Mouse (Mus musculus): Measurements from ENCODE around the gene Cyp2c23. TPM values are rescaled to one million over a fixed set of nuclear protein-coding genes. Genes with fewer than 3 reads are reported as not detected.

Gene Cyp2c23
- polyA plus RNA-seq, 1 experiment from 2014 or later: 0.56 TPM

DNA sequence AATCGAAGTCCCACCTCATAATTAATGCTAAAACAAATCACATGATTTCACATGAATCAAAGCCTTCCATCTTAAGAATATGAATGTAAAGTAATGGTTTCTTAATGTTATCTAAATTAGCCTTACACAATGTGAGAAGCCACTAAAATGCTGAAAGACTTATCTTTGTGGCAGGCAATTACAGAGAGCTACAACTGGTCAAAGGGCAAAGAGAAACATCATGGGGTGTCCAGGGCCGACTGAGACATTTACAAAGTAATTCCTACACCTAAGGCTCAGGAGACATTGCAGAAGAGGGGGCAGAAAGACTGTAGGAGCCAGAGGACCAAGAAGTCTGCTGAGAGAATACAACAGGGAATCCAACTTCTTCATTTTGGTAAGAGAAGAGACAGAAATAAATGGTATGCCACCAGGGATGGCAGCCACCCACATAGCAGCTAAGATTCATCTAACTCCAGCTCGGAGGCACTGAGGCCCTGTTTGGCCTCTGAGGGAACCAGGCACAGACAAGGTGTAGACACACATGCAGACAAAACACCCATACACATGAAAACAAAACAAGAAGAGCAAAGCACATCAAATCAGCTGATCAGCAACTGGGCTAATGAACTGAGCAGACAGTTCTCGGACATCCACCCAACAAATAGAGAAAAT, 26.3 kb upstream of the Cyp2c23 start:
- ATAC-seq: no peak
- WGBS: 78% methylated on average over 4 of the region's 4 CpGs

GRCm38 (mm10) chr19:44050388-44050787, 21.4 kb upstream of the Cyp2c23 start:
- Histone ChIP-seq H3K27ac (ENCODE audit: low read length) (no peak overlapping the region), H3K27me3 (replicated peaks; ENCODE audit: insufficient read depth, low read length) (no peaks in the 10 kb centered on the region), H3K4me3 (ENCODE audit: low read depth, low read length) (no peak overlapping the region), H3K4me1 (ENCODE audit: insufficient read depth, low read depth, low read length) (no peaks in the 10 kb centered on the region), H3K36me3 (ENCODE audit: insufficient read depth, low read length) (0 out of 2 replicates have a peak, but pooled peaks cover 9% of the 10 kb centered on the region), H3K4me2 (replicated peaks; ENCODE audit: low read depth, low read length) (no peak overlapping the region), H3K9ac (replicated peaks; ENCODE audit: low read depth) (no peak overlapping the region), H3K9me3 (ENCODE audit: low read length) (no peaks in the 10 kb centered on the region)
- TF ChIP-seq CTCF (IDR thresholded peaks at IDR 0.05) (no peak), EP300 (IDR thresholded peaks at IDR 0.05) (no peak)
- DNase-seq (ENCODE audit: low spot score) (no peak), ATAC-seq (no peak)
- WGBS: 58% methylated on average over 4 of the region's 4 CpGs

More for the DNA sequence above, 26.3 kb upstream of the Cyp2c23 start:
- H3K9me3 ChIP-seq (ENCODE audit: low read length): no peaks in the 10 kb centered on the region
- H3K4me3 ChIP-seq (ENCODE audit: low read depth, low read length): no peak overlapping the region
- H3K4me2 ChIP-seq (replicated peaks; ENCODE audit: low read depth, low read length): no peak overlapping the region
- no peaks in the 10 kb centered on the region for H3K4me1 ChIP-seq (ENCODE audit: insufficient read depth, low read depth, low read length)
- TF ChIP-seq CTCF (IDR thresholded peaks at IDR 0.05) (no peak), EP300 (IDR thresholded peaks at IDR 0.05) (no peak)
- H3K9ac ChIP-seq (replicated peaks; ENCODE audit: low read depth): no peak overlapping the region
- no peak overlapping the region for H3K27ac ChIP-seq (ENCODE audit: low read length)
- H3K36me3 ChIP-seq (ENCODE audit: insufficient read depth, low read length): 0 out of 2 replicates have a peak, but pooled peaks cover 9% of the 10 kb centered on the region
- no peaks in the 10 kb centered on the region for H3K27me3 ChIP-seq (replicated peaks; ENCODE audit: insufficient read depth, low read length)
- no peak for DNase-seq (ENCODE audit: low spot score)

DNA sequence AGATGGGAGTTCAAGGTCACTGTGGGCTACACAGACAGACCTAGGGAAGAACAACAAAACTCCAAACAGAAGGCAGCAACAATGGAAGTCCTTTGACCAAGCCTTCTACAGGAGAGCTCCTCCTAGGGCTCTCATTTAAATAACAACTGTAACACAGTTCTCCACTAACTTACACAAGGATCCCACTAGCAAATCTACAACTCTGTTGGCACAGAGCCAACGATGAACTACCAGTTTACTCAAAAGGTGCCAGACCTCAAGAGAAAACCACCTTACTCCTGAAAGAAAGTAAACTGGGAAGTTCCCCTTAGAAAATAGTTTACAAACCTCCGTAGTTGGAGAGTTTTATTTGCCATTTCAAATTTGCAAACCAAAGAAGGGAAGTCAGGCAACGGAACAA, 20.3 kb upstream of the Cyp2c23 start:
- TF ChIP-seq CTCF (IDR thresholded peaks at IDR 0.05): no peak
- TF ChIP-seq EP300 (IDR thresholded peaks at IDR 0.05): no peak
- Histone ChIP-seq H3K27me3 (replicated peaks; ENCODE audit: insufficient read depth, low read length) (no peaks in the 10 kb centered on the region), H3K4me3 (ENCODE audit: low read depth, low read length) (no peak overlapping the region), H3K4me2 (replicated peaks; ENCODE audit: low read depth, low read length) (no peak overlapping the region), H3K4me1 (ENCODE audit: insufficient read depth, low read depth, low read length) (no peaks in the 10 kb centered on the region), H3K27ac (ENCODE audit: low read length) (no peak overlapping the region), H3K36me3 (ENCODE audit: insufficient read depth, low read length) (0 out of 2 replicates have a peak, but pooled peaks cover 9% of the 10 kb centered on the region), H3K9me3 (ENCODE audit: low read length) (no peaks in the 10 kb centered on the region), H3K9ac (replicated peaks; ENCODE audit: low read depth) (no peak overlapping the region)
- no peak for ATAC-seq
- WGBS: 45% methylated on average over 3 of the region's 3 CpGs
- peak; percentile 31 for DNase-seq (ENCODE audit: low spot score)

DNA sequence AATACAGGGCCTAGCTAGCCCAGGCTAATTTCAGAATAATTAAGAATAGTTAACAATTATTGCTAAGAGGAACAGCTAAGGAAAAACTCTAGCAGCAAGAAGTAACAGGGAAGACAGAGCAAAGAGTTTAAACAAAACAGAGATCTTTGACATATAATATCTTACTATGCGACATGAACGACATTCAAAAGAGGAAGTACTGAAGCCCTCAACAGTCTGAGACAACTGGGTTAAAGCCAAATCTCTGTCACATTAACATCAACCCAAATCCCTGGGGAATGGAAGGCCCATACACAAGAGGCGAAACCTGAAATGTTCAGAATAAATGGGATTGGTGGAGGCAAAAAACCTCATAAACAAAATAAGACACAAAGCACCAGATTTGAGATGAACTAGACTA, 16.8 kb upstream of the Cyp2c23 start:
- no peak overlapping the region for H3K4me2 ChIP-seq (replicated peaks; ENCODE audit: low read depth, low read length)
- no peaks in the 10 kb centered on the region for H3K36me3 ChIP-seq (ENCODE audit: insufficient read depth, low read length)
- H3K9ac ChIP-seq (replicated peaks; ENCODE audit: low read depth): no peak overlapping the region
- H3K4me1 ChIP-seq (ENCODE audit: insufficient read depth, low read depth, low read length): no peaks in the 10 kb centered on the region
- no peaks in the 10 kb centered on the region for H3K27me3 ChIP-seq (replicated peaks; ENCODE audit: insufficient read depth, low read length)
- 59% methylated on average over 3 of the region's 3 CpGs for WGBS
- no peak for DNase-seq (ENCODE audit: low spot score)
- H3K9me3 ChIP-seq (ENCODE audit: low read length): no peaks in the 10 kb centered on the region
- TF ChIP-seq CTCF (IDR thresholded peaks at IDR 0.05) (no peak), EP300 (IDR thresholded peaks at IDR 0.05) (no peak)
- H3K4me3 ChIP-seq (ENCODE audit: low read depth, low read length): no peak overlapping the region
- no peak overlapping the region for H3K27ac ChIP-seq (ENCODE audit: low read length)
- ATAC-seq: no peak

- Histone ChIP-seq H3K9ac (replicated peaks; ENCODE audit: low read depth) (no peak overlapping the region), H3K9me3 (ENCODE audit: low read length) (no peaks in the 10 kb centered on the region), H3K4me2 (replicated peaks; ENCODE audit: low read depth, low read length) (no peak overlapping the region), H3K4me3 (ENCODE audit: low read depth, low read length) (no peak overlapping the region), H3K36me3 (ENCODE audit: insufficient read depth, low read length) (peaks cover 14% of the 10 kb centered on the region), H3K4me1 (ENCODE audit: insufficient read depth, low read depth, low read length) (no peaks in the 10 kb centered on the region), H3K27me3 (replicated peaks; ENCODE audit: insufficient read depth, low read length) (no peaks in the 10 kb centered on the region), H3K27ac (ENCODE audit: low read length) (no peak overlapping the region)
- WGBS: 70% methylated on average over 5 of the region's 5 CpGs
- TF ChIP-seq CTCF (IDR thresholded peaks at IDR 0.05): no peak
- TF ChIP-seq EP300 (IDR thresholded peaks at IDR 0.05): no peak
- ATAC-seq: no peak
- DNase-seq (ENCODE audit: low spot score): no peak
Measured at GRCm38 (mm10) chr19:44042121-44042520, 13.1 kb upstream of the Cyp2c23 start.

GRCm38 (mm10) chr19:44033396-44033795, 4.4 kb upstream of the Cyp2c23 start:
- ATAC-seq (no peak), DNase-seq (ENCODE audit: low spot score) (no peak)
- Histone ChIP-seq H3K4me3 (ENCODE audit: low read depth, low read length) (no peak overlapping the region), H3K4me2 (replicated peaks; ENCODE audit: low read depth, low read length) (no peak overlapping the region), H3K4me1 (ENCODE audit: insufficient read depth, low read depth, low read length) (peaks cover 2% of the 10 kb centered on the region; the same call in 1 of the 2 replicates), H3K36me3 (ENCODE audit: insufficient read depth, low read length) (peaks cover 9% of the 10 kb centered on the region), H3K9ac (replicated peaks; ENCODE audit: low read depth) (no peak overlapping the region), H3K27me3 (replicated peaks; ENCODE audit: insufficient read depth, low read length) (no peaks in the 10 kb centered on the region), H3K9me3 (ENCODE audit: low read length) (no peaks in the 10 kb centered on the region), H3K27ac (ENCODE audit: low read length) (no peak overlapping the region)
- 87% methylated on average over 5 of the region's 5 CpGs for WGBS
- TF ChIP-seq CTCF (IDR thresholded peaks at IDR 0.05) (no peak), EP300 (IDR thresholded peaks at IDR 0.05) (no peak)

Data from lung, postnatal 0 days (tissue).